Mouse (Mus musculus): ENCODE measurements around the gene Lamp5. TPM values are rescaled to one million over a fixed set of nuclear protein-coding genes. Genes with fewer than 3 reads are reported as not detected.

Gene Lamp5
- polyA plus RNA-seq, 1 experiment from 2014 or later = 6.8 TPM

DNA sequence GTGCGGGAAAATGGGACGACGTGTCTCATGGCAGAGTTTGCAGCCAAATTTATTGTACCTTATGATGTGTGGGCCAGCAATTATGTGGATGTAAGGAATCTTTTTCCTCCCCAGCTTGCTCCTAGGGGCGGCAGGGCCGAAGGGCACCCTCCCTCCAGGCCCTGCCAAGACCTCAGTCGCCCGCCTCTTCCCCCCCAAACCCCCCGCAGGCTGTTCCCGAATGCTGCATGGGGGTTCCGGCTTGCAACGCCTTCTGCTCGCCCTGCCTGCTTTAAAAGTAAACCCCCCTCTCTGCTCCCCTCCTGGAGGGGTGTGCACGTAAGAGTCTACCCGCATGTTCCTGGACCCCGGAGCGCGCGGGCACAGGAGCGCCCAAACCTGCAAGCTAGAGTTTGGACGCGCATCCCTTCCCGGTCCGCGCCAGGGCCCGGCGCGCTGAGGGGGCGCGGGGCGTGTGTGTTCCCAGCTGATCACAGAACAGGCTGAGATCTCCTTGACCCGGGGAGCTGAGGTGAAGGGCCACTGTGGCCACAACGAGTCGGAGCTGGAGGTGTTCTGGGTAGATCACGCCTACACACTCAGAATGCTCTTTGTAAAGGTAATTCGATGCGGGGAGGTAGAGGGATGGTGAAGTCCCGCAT, 7.1 kb downstream of the Lamp5 start:
- H3K27ac ChIP-seq (ENCODE audit: low read length) = no peak overlapping the region
- peak overlapping the region; percentile 43 for H3K9ac ChIP-seq (ENCODE audit: low read depth, low read length)
- no peaks in the 10 kb centered on the region for H3K36me3 ChIP-seq (ENCODE audit: control insufficient read depth, insufficient read depth, low read length)
- peak overlapping the region; percentile 90 for H3K4me2 ChIP-seq (ENCODE audit: low read length)
- H3K4me1 ChIP-seq (ENCODE audit: control insufficient read depth, insufficient read depth, low read length) = peaks cover 19% of the 10 kb centered on the region
- peak overlapping the region; percentile 44 for H3K4me3 ChIP-seq (ENCODE audit: low read depth, low read length)
- no peaks in the 10 kb centered on the region for H3K9me3 ChIP-seq (replicated peaks; ENCODE audit: control insufficient read depth, low read length, poor library complexity, severe bottlenecking)
- ATAC-seq = 0 out of 2 replicates have a peak, but pooled peaks have one; percentile 18
- peaks cover 17% of the 10 kb centered on the region for H3K27me3 ChIP-seq (ENCODE audit: control insufficient read depth, insufficient read depth, low read depth, low read length)
- 1% methylated on average over 37 of the region's 37 CpGs for whole genome bisulfite sequencing

DNA sequence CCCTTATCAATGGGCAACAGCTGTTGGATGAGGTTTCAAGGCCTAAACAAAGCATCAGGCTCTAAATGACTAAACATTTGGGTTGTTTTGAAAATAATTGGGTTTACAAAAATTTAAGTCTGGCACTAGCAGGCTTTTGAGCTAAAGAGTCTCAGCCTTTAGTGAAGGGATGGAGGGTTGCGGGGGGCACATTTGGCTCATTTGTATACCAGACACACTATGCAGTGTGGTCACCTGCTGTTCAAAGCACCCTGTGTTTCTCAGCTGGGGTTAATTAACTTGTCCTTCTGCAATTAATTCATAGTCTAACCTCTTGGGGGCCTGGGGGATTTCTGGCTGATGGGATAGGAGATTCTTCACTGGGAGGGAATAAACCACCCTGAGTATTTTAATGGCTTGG, 12.3 kb downstream of the Lamp5 start:
- WGBS = 67% methylated on average over 1 of the region's 1 CpGs
- Histone ChIP-seq H3K36me3 (ENCODE audit: control insufficient read depth, insufficient read depth, low read length) (no peaks in the 10 kb centered on the region), H3K4me2 (ENCODE audit: low read length) (no peak overlapping the region), H3K27ac (ENCODE audit: low read length) (no peak overlapping the region), H3K27me3 (ENCODE audit: control insufficient read depth, insufficient read depth, low read depth, low read length) (peaks cover 10% of the 10 kb centered on the region), H3K4me1 (ENCODE audit: control insufficient read depth, insufficient read depth, low read length) (peaks cover 4% of the 10 kb centered on the region), H3K4me3 (ENCODE audit: low read depth, low read length) (no peak overlapping the region), H3K9me3 (replicated peaks; ENCODE audit: control insufficient read depth, low read length, poor library complexity, severe bottlenecking) (no peaks in the 10 kb centered on the region), H3K9ac (ENCODE audit: low read depth, low read length) (no peak overlapping the region)
- no peak for ATAC-seq

DNA sequence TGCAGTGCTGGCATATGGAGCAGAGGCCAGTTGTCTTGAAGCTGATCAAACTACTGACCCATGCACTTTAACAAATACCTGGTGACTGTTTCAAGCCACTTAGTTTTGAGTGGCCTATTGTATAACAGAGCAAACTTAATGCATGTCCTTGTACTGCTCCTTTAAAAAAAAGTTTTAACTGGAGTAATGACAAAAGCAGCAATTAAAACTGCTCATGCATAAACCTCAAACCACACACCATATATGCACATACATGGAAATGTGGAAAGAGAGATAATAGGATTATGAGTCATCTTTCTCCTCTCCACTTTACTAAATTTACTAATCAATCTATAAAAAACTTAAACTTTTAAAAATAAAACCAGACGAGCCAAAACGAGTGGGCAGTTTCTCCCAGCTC, 43.9 kb downstream of the Lamp5 start:
- Histone ChIP-seq H3K27ac (ENCODE audit: low read length) (no peak overlapping the region), H3K9me3 (replicated peaks; ENCODE audit: control insufficient read depth, low read length, poor library complexity, severe bottlenecking) (no peaks in the 10 kb centered on the region), H3K4me3 (ENCODE audit: low read depth, low read length) (no peak overlapping the region), H3K9ac (ENCODE audit: low read depth, low read length) (no peak overlapping the region), H3K36me3 (ENCODE audit: control insufficient read depth, insufficient read depth, low read length) (peaks cover 5% of the 10 kb centered on the region; the same call in 1 of the 2 replicates), H3K4me2 (ENCODE audit: low read length) (no peak overlapping the region), H3K27me3 (ENCODE audit: control insufficient read depth, insufficient read depth, low read depth, low read length) (no peaks in the 10 kb centered on the region), H3K4me1 (ENCODE audit: control insufficient read depth, insufficient read depth, low read length) (no peaks in the 10 kb centered on the region)
- no peak for ATAC-seq
- 90% methylated on average over 2 of the region's 2 CpGs for WGBS

DNA sequence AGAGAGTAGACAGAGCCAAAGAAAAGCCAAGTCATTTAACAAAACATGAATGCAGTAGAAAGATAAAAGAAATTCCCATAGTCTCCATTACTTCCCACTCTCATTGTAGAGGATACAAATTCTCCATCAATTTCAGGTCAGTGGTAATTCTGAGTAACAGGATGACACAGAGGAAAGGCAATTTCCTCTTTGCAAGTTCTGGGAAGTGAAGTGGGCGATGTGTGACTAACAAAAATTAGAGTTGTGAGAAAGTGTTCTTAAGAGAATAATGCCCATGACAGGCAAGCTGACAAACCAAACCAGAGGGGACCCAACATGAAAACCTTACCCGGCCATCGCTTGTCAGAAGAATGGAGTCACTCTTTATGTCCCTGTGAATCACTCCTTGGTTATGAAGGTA, 45.1 kb downstream of the Lamp5 start:
- no peak for ATAC-seq
- Histone ChIP-seq H3K27ac (ENCODE audit: low read length) (no peak overlapping the region), H3K4me1 (ENCODE audit: control insufficient read depth, insufficient read depth, low read length) (no peaks in the 10 kb centered on the region), H3K9me3 (replicated peaks; ENCODE audit: control insufficient read depth, low read length, poor library complexity, severe bottlenecking) (no peaks in the 10 kb centered on the region), H3K9ac (ENCODE audit: low read depth, low read length) (no peak overlapping the region), H3K4me2 (ENCODE audit: low read length) (no peak overlapping the region), H3K27me3 (ENCODE audit: control insufficient read depth, insufficient read depth, low read depth, low read length) (no peaks in the 10 kb centered on the region), H3K36me3 (ENCODE audit: control insufficient read depth, insufficient read depth, low read length) (peaks cover 5% of the 10 kb centered on the region; the same call in 1 of the 2 replicates), H3K4me3 (ENCODE audit: low read depth, low read length) (no peak overlapping the region)
- 90% methylated on average over 3 of the region's 3 CpGs for WGBS

DNA sequence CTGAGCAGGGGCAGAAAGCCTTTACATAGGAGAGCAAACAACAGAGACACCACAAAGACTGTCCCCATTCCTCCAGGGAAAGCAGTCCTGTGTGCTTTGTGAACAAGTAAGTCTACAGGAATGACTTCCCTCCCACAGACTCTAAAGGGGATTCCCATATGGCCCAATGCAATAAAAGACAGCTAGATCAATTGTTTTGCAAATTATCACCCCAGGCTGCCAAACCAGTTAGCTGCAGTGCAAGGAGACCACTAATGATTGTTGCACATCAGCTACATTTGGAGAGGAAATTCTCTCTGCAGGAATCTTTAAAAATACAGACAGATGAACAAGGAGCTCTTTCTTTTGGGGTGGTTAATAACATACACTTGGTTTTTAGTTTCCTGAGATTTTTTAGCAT, 55.6 kb downstream of the Lamp5 start:
- Histone ChIP-seq H3K9ac (ENCODE audit: low read depth, low read length) (no peak overlapping the region), H3K36me3 (ENCODE audit: control insufficient read depth, insufficient read depth, low read length) (no peaks in the 10 kb centered on the region), H3K27me3 (ENCODE audit: control insufficient read depth, insufficient read depth, low read depth, low read length) (no peaks in the 10 kb centered on the region), H3K4me3 (ENCODE audit: low read depth, low read length) (no peak overlapping the region), H3K4me2 (ENCODE audit: low read length) (peak overlapping the region; percentile 14; the same call in 1 of the 2 replicates), H3K4me1 (ENCODE audit: control insufficient read depth, insufficient read depth, low read length) (peaks cover 29% of the 10 kb centered on the region), H3K9me3 (replicated peaks; ENCODE audit: control insufficient read depth, low read length, poor library complexity, severe bottlenecking) (no peaks in the 10 kb centered on the region), H3K27ac (ENCODE audit: low read length) (peak overlapping the region; percentile 93)
- ATAC-seq = peak; percentile 47

DNA sequence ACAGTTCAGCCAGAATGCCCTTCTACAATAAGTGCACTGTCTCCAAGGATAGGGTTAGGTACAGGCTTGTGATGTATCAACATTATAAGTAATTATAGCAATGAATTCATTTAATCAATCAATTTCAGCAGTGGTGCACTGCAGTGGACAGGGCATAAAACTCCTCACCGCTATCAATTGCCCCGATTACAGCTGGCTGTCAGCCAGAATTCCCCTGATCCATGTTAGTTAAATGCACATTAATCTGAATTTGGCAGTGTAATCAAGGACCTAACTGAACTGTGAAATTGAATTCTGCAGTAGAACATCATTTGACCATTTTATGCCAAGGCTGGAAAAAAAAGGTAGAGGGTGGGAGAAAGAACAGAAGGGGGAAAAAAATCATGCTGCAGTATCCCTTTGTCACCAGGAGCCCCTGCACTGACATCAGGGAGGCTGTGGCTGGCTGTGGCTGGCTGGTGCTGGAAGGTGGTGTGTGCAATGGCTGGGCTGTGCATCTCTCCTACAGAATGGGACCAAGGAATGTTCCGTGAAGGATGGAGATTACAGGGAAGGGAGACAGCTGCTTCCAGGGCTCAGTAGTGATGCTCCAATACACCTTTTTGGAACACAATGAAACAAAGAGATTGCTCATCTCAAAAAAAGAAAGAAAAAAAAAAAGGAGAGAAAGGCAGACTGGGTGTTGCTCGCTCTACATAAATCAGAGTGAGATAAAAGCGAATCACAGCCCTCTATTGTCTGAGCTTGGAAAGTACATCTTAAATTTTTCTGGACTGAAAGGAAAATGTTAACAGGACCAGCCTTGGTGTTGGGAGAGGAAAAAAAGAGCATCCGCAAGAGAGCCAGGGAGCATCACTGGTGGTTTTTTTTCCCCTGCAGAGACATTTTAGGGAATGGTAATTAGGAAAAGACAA, 56.3 kb downstream of the Lamp5 start:
- Histone ChIP-seq H3K9me3 (replicated peaks; ENCODE audit: control insufficient read depth, low read length, poor library complexity, severe bottlenecking) (no peaks in the 10 kb centered on the region), H3K4me3 (ENCODE audit: low read depth, low read length) (no peak overlapping the region), H3K27me3 (ENCODE audit: control insufficient read depth, insufficient read depth, low read depth, low read length) (no peaks in the 10 kb centered on the region), H3K27ac (ENCODE audit: low read length) (peak overlapping the region; percentile 93), H3K36me3 (ENCODE audit: control insufficient read depth, insufficient read depth, low read length) (no peaks in the 10 kb centered on the region), H3K9ac (ENCODE audit: low read depth, low read length) (peak overlapping the region; percentile 33), H3K4me2 (ENCODE audit: low read length) (0 out of 2 replicates have a peak overlapping the region, but pooled peaks have one; percentile 19), H3K4me1 (ENCODE audit: control insufficient read depth, insufficient read depth, low read length) (peaks cover 29% of the 10 kb centered on the region)
- 4% methylated on average over 6 of the region's 6 CpGs for WGBS
- peak; percentile 93 for ATAC-seq

DNA sequence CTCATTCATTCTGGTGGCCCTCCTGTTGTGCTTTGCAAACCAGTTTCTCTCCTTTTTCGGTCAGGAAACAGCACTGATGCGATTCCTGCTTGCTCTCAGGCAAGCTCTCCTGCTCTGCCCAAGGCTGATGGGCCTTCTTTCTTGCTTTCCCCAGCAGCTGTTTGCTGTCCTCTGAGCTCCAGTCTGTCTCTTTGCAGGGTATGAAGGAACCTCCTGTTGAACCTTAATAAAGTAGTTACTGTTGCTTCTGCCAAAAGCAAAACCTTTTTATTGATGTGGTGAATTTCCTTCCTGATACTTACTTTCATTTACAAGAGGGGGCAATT, 57.0 kb downstream of the Lamp5 start:
- H3K4me2 ChIP-seq (ENCODE audit: low read length) = no peak overlapping the region
- peaks cover 29% of the 10 kb centered on the region for H3K4me1 ChIP-seq (ENCODE audit: control insufficient read depth, insufficient read depth, low read length)
- no peaks in the 10 kb centered on the region for H3K36me3 ChIP-seq (ENCODE audit: control insufficient read depth, insufficient read depth, low read length)
- H3K9ac ChIP-seq (ENCODE audit: low read depth, low read length) = no peak overlapping the region
- H3K27me3 ChIP-seq (ENCODE audit: control insufficient read depth, insufficient read depth, low read depth, low read length) = no peaks in the 10 kb centered on the region
- peak overlapping the region; percentile 93 for H3K27ac ChIP-seq (ENCODE audit: low read length)
- 3% methylated on average over 2 of the region's 2 CpGs for WGBS
- peak; percentile 55; the same call in 1 of the 2 replicates for ATAC-seq
- H3K4me3 ChIP-seq (ENCODE audit: low read depth, low read length) = no peak overlapping the region
- no peaks in the 10 kb centered on the region for H3K9me3 ChIP-seq (replicated peaks; ENCODE audit: control insufficient read depth, low read length, poor library complexity, severe bottlenecking)

DNA sequence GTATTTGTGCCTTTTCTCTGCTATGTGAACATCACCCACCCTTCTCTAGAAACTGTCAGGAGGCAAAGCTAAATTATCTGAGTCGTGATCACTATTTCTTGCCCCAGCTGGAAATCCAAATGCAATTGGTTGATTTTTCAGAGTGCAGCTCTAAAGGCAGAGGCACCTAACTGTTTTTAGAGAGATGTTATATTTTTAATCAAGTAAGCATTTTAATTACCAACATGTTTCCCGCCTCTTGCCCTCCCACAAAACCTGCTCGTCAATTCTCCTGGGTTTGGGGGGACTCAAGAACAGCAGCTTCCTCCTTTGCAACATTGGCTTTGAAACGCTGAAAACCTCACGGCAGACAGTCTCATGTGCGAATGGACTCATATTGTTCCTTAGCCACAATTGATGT, 61.3 kb downstream of the Lamp5 start:
- H3K27me3 ChIP-seq (ENCODE audit: control insufficient read depth, insufficient read depth, low read depth, low read length) = no peaks in the 10 kb centered on the region
- no peak overlapping the region for H3K27ac ChIP-seq (ENCODE audit: low read length)
- no peak overlapping the region for H3K9ac ChIP-seq (ENCODE audit: low read depth, low read length)
- no peaks in the 10 kb centered on the region for H3K9me3 ChIP-seq (replicated peaks; ENCODE audit: control insufficient read depth, low read length, poor library complexity, severe bottlenecking)
- H3K36me3 ChIP-seq (ENCODE audit: control insufficient read depth, insufficient read depth, low read length) = peaks cover 2% of the 10 kb centered on the region; the same call in 1 of the 2 replicates
- no peak for ATAC-seq
- H3K4me3 ChIP-seq (ENCODE audit: low read depth, low read length) = no peak overlapping the region
- no peak overlapping the region for H3K4me2 ChIP-seq (ENCODE audit: low read length)
- 71% methylated on average over 6 of the region's 6 CpGs for WGBS
- H3K4me1 ChIP-seq (ENCODE audit: control insufficient read depth, insufficient read depth, low read length) = peaks cover 14% of the 10 kb centered on the region

DNA sequence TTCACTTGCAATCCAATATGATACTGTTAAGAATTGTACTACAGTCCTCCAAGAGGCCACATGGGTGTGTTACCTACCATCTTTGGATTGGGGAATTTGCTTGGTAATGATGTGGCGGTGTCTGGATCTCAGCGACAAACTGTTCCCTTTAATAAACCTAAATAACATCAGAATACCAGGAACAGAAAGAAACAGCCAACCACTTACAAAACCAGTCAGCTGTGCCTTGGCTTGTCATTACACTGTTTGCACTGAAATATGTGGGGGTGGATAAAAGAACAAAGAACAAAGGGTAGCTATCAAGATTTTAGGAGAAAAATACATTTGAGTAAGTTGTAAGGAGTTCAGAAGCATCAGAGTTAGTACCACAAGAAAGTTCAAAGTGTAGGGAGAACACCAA, 66.0 kb downstream of the Lamp5 start:
- ATAC-seq = no peak
- no peaks in the 10 kb centered on the region for H3K9me3 ChIP-seq (replicated peaks; ENCODE audit: control insufficient read depth, low read length, poor library complexity, severe bottlenecking)
- no peak overlapping the region for H3K27ac ChIP-seq (ENCODE audit: low read length)
- no peak overlapping the region for H3K4me3 ChIP-seq (ENCODE audit: low read depth, low read length)
- H3K9ac ChIP-seq (ENCODE audit: low read depth, low read length) = no peak overlapping the region
- H3K4me2 ChIP-seq (ENCODE audit: low read length) = no peak overlapping the region
- no peaks in the 10 kb centered on the region for H3K27me3 ChIP-seq (ENCODE audit: control insufficient read depth, insufficient read depth, low read depth, low read length)
- peaks cover 2% of the 10 kb centered on the region; the same call in 1 of the 2 replicates for H3K4me1 ChIP-seq (ENCODE audit: control insufficient read depth, insufficient read depth, low read length)
- 91% methylated on average over 2 of the region's 2 CpGs for WGBS
- H3K36me3 ChIP-seq (ENCODE audit: control insufficient read depth, insufficient read depth, low read length) = peaks cover 2% of the 10 kb centered on the region; the same call in 1 of the 2 replicates
